ENCODE assay signal across 8 mouse cellular contexts in the genomic region with DNA sequence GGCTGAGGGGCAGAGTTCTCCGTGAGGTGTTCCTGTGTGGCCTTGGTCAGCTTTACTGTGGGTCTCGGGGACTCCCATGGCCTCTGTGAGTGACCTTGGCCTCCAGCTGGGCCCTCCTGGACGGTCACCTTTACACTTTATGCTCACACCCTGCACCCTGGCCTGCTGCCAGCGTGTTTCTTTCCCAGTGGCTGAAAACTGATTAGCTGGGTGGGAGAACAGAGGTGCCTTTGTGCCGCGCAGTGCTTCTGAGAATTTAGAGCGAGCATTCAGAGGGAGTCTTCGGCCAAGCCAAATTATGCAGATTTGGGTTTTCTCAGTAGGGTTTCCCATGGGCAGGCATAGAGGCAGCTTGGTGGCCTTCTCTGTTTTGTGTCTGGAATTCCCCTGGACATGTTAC. TPM values are rescaled to one million over a fixed set of nuclear protein-coding genes. Genes with fewer than 3 reads are reported as not detected.
DNase-seq lines count a peak whose midpoint lies in the region.

No protein-coding gene starts in this region.

- H3K27ac ChIP-seq in heart, embryonic 10.5 days: peak overlapping the region; percentile 83

- peaks cover 28% of the 10 kb centered on the region for H3K36me3 ChIP-seq in heart, embryonic 10.5 days

- 37% methylated on average over 8 of the region's 8 CpGs for WGBS in heart, embryonic 10.5 days

- no peak overlapping the region for H3K4me3 ChIP-seq in heart, embryonic 10.5 days

- DNase-seq in heart, embryonic 10.5 days (ENCODE audit: low spot score): no peak
- no peak for DNase-seq in heart, adult 18-20 months
- peak; percentile 60 for DNase-seq in right cerebral cortex, postnatal 14 days
- DNase-seq in right cerebral cortex, postnatal 36 days (ENCODE audit: low spot score in 2 of 2): no peak
- DNase-seq in kidney, postnatal 4 days: peak; percentile 65 to 74
- DNase-seq in testis, postnatal 10 days (ENCODE audit: low spot score): peak; percentile 90
- DNase-seq in ovary, postnatal 10 days (ENCODE audit: low spot score): no peak
- no peak for DNase-seq in B cell, adult 2 months

- no peaks in the 10 kb centered on the region for H3K9me3 ChIP-seq in heart, embryonic 10.5 days

- H3K4me1 ChIP-seq in heart, embryonic 10.5 days: peaks cover 62% of the 10 kb centered on the region

- no peaks in the 10 kb centered on the region for H3K27me3 ChIP-seq in heart, embryonic 10.5 days (ENCODE audit: insufficient read depth, poor library complexity, severe bottlenecking)

RNA-seq across cellular contexts. Expression of a gene that starts 14.3 kb away (rescaled TPM):
- 12.2 and 15.0 TPM in 2 replicates for polyA plus RNA-seq in heart, embryonic 10.5 days (2016; fragmentation: Nextera tagmentation; extraction: Ambion mirVana)
- 1 to 10 TPM; 1.7 to 2.6 TPM for total RNA-seq in heart, adult 18-20 months (2021)

Comparison
In these comparisons a context has a peak if more than half of its experiments do, and no peak if none do; other contexts are left out.
1. DNase-seq: peak in right cerebral cortex, postnatal 14 days (single experiment), kidney, postnatal 4 days (2 of 2) and testis, postnatal 10 days (single experiment); none in heart, embryonic 10.5 days (single experiment), heart, adult 18-20 months (0 of 2), right cerebral cortex, postnatal 36 days (0 of 2), ovary, postnatal 10 days (single experiment) and B cell, adult 2 months (0 of 2).